Mouse (Mus musculus) left cerebral cortex, adult 18-20 months (tissue): ENCODE data around the gene Agbl1. TPM values are rescaled to one million over a fixed set of nuclear protein-coding genes. Genes with fewer than 3 reads are reported as not detected.

Experiments
- DNase-seq, 2 experiments: peaks; one replicate each; pipeline ENCODE4 v3.0.0; 2021 to 2022; ENCODE audit warnings: low spot score in 2 of 2, mixed read lengths in 1 of 2
- total RNA-seq, 2 experiments: library from RNA; stranded (reverse); gene quantifications; 2 replicates each; pipeline ENCODE4 v1.2.3; 2021

Agbl1 gene
- total RNA-seq, 2 experiments from 2014 or later = 0.30 to 0.37 TPM

GRCm38 (mm10) chr7:76904096-76904495 lies 674.4 kb downstream of the Agbl1 start:
- no peak for DNase-seq

- no peak for DNase-seq
Observed at GRCm38 (mm10) chr7:76911672-76912071, 682.0 kb downstream of the Agbl1 start.

- no peak for DNase-seq
Observed at GRCm38 (mm10) chr7:76918871-76919270, 689.2 kb downstream of the Agbl1 start.

GRCm38 (mm10) chr7:76921671-76922070 lies 692.0 kb downstream of the Agbl1 start:
- DNase-seq = no peak

GRCm38 (mm10) chr7:76935219-76935618 lies 705.5 kb downstream of the Agbl1 start:
- DNase-seq = no peak

- peak; percentile 14 to 43 for DNase-seq
Observed at GRCm38 (mm10) chr7:76941531-76941930, 711.8 kb downstream of the Agbl1 start.

GRCm38 (mm10) chr7:76971334-76971733 lies 741.6 kb downstream of the Agbl1 start:
- peak; percentile 2 to 21 for DNase-seq

GRCm38 (mm10) chr7:77009571-77009970 lies 779.9 kb downstream of the Agbl1 start:
- no peak for DNase-seq

GRCm38 (mm10) chr7:77029019-77029418 lies 799.3 kb downstream of the Agbl1 start:
- no peak for DNase-seq

- DNase-seq = no peak
Observed at GRCm38 (mm10) chr7:77076033-77076432, 846.3 kb downstream of the Agbl1 start.

GRCm38 (mm10) chr7:77087266-77087665 lies 857.6 kb downstream of the Agbl1 start:
- DNase-seq = no peak

GRCm38 (mm10) chr7:77095153-77095552 lies 865.5 kb downstream of the Agbl1 start:
- DNase-seq = no peak

GRCm38 (mm10) chr7:77114021-77114420 lies 884.3 kb downstream of the Agbl1 start:
- DNase-seq = no peak

GRCm38 (mm10) chr7:77129045-77129444 lies 899.4 kb downstream of the Agbl1 start:
- DNase-seq = no peak

- no peak for DNase-seq
Observed at GRCm38 (mm10) chr7:77131950-77132349, 902.3 kb downstream of the Agbl1 start.

- no peak for DNase-seq
Observed at GRCm38 (mm10) chr7:77132615-77133420, 903.1 kb downstream of the Agbl1 start.

GRCm38 (mm10) chr7:77134860-77135259 lies 905.2 kb downstream of the Agbl1 start:
- DNase-seq = no peak

- DNase-seq = no peak
Observed at GRCm38 (mm10) chr7:77138707-77139106, 909.0 kb downstream of the Agbl1 start.

GRCm38 (mm10) chr7:77147527-77147926 lies 917.8 kb downstream of the Agbl1 start:
- no peak for DNase-seq

- no peak for DNase-seq
Observed at GRCm38 (mm10) chr7:77148820-77149219, 919.1 kb downstream of the Agbl1 start.

- DNase-seq = no peak
Observed at GRCm38 (mm10) chr7:77149846-77150245, 920.2 kb downstream of the Agbl1 start.

GRCm38 (mm10) chr7:77152393-77152792 lies 922.7 kb downstream of the Agbl1 start:
- DNase-seq = no peak

GRCm38 (mm10) chr7:77152909-77153308 lies 923.2 kb downstream of the Agbl1 start:
- no peak for DNase-seq
